Mouse (Mus musculus) urinary bladder, postnatal 36 days (tissue): ENCODE measurements at regions not wholly inside any gene's neighbourhood (a gene's known extent, or its start where the extent isn't known, plus 50 kb on each side); places are given as distances from the start of the nearest gene placed in this dataset.

Experiments used
- DNase-seq, 2 experiments: peaks; one replicate each; pipeline ENCODE4 v3.0.0; 2022; ENCODE audit warnings: low spot score in 2 of 2, mixed read lengths in 1 of 2

- no peak for DNase-seq
These were observed 130.7 kb downstream of the Cep170 start for GRCm38 (mm10) chr1:176683146-176683545.

DNA sequence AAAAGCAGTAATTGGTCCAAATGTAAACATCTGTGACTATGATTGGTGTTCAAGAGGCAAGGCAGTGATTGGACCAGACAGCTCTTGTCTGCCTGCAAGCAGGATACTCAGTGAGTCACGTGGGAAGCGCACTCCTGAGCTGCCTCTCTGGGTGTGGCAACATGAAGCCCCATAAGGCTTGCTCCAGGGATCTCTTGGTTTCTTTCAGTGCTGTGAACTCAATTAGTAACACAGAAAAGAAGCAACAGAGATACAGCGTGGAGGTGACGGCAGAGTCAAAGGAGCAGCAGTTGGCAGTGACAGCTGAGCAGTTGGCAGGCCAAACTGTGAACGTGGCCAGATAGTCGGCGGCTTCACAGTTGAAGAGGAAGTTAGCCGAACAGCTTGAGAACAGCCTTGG, 131.9 kb downstream of the Cep170 start:
- no peak for DNase-seq

GRCm38 (mm10) chr1:176675184-176675583, 138.7 kb downstream of the Cep170 start:
- no peak for DNase-seq

- DNase-seq = no peak
These were observed 142.8 kb downstream of the Cep170 start for GRCm38 (mm10) chr1:176671081-176671480.

GRCm38 (mm10) chr1:176667552-176668306, 146.1 kb downstream of the Cep170 start:
- no peak for DNase-seq

DNA sequence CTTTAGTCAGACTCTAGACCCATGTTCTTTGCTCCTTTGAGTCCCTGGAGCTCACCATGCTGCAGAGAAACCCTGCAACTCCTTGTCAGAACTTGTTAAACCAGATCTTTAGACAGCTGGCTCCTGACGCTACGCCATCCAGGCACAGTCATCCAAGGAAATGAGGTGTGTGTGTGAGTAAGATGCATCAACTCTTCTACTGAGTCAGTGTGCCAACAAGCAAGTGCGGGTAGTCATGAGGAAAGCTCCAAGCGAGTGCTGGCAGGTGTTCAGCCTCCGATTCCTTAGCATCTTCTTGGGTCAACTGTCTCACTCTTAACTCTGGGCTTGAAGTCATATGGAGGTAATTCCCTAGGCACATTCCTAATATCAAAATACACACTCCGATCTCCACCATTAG, 153.6 kb downstream of the Cep170 start:
- no peak for DNase-seq

- DNase-seq = no peak
These were observed 155.2 kb downstream of the Cep170 start for GRCm38 (mm10) chr1:176658639-176659038.

- DNase-seq = no peak
These were observed 158.2 kb downstream of the Cep170 start for GRCm38 (mm10) chr1:176655487-176656333.

DNA sequence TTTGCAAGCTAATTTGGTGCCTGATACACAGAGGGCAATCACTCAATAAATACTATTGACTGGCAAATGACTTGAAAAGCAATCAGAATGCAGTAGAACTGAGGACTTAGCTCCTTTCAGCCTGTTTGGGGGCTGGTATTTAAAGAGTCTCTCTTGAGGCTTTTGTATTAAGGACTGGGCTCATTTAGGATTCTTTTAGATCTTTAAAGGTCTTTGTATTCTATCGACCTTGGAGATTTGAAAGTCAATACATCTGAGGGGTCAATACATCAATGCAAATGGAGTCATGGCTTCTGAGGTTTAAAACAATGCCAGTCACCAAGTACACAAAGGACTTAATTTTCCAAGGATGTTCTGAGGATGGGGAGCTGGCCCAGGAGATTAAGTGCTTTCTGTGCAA, 169.6 kb downstream of the Cep170 start:
- no peak for DNase-seq

- no peak for DNase-seq
These were observed 190.7 kb downstream of the Cep170 start for GRCm38 (mm10) chr1:176623171-176623570.

GRCm38 (mm10) chr1:176622213-176622612, 191.7 kb downstream of the Cep170 start:
- no peak for DNase-seq

DNA sequence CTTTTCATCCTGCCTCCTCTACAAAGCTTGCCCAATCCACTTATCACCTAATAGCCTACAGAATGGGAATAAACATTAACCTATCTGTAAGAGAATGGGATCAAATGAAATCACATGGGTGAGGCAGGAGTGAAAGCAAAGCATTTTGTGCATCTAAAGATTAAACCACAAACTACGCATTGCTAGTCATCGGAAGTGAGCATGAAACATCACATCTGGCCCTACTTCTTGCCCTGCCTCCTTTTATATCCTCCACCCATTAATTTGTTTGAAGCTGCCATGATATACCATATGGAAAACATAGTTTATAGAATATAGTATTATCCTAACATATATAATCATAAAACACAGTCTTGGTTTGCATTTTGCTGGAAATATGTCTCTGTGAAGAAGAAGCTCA, 192.6 kb downstream of the Cep170 start:
- no peak for DNase-seq

DNA sequence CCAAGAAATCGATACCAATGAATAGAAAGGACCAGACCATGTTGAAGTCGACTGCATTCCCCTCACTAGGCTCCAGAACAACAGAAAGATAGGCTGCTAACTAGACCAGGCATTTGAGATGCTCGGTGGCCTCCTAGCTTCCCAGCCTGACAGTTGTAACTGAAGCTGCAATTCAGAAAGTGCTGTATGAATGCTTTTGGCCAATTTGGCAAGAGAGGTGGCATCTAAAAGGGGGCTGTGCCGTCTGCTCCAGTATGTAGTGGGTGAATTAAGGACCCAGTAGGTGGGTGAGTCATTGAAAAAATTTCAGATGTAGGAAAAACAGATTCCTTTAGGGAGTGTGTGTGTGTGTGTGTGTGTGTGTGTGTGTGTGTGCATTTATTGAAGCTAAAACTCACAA, 195.0 kb downstream of the Cep170 start:
- DNase-seq = no peak

- no peak for DNase-seq
These were observed 198.2 kb downstream of the Cep170 start for GRCm38 (mm10) chr1:176615673-176616072.

- no peak for DNase-seq
These were observed 219.6 kb downstream of the Cep170 start for GRCm38 (mm10) chr1:176594312-176594711.

DNA sequence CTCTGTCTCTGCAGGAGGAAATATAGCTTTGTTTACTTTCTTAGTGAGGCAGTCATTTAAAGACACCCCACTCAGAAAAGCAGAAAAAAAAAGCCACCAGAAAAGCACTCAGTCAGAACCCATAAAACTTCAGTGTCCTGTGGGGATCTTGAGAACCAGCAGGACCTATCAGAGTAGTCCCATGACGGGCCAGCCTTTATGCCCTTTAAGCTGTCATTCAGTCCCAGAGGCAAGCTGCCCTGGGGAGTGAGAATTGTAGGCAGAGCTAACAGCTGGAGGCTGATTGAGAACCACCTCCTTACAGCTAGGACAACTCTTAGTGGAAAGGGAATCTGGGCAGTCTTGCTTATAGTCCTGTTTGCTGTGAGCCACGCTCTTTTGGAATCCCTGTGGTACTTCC, 225.7 kb downstream of the Cep170 start:
- no peak for DNase-seq

DNA sequence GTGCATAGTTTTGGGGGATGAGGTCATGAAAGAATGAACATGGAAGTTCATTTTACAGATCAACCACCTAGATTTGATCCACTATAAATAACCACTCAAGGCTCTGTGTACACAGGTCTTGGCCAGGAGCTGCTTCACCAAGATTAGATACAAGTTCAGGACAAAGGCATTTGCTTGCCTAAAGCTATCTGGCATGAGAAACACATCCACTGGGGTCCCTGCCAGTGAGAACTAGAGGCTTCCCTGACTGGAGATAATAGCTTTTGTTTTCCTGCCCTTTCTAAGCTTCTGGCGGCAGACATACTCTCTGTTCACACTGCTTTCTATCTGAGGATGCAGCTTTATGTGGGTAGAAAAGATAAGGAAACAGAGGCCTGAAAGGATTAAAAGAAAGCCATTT, 240.2 kb downstream of the Cep170 start:
- DNase-seq = no peak

- no peak for DNase-seq
These were observed 255.1 kb downstream of the Cep170 start for GRCm38 (mm10) chr1:176558457-176559415.

DNA sequence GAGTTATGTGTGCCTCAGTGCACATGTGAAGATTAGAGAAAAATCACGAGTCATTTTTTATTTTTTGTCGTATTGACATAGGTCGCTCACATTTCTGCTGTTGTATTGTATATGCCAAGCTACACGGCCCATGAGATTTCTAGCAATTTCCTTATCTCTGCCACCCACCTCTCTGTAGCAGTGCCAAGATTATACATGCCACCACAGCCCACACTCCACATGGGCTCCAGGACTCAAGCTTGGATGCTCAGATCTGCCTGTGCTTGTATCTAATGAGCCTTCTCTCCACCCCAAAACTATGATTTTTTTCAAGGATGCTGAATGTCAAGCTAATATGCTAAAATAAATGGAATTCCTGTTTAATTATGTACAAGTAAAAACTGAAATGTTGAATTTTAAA, 259.3 kb upstream of the Pld5 start:
- DNase-seq = no peak

DNA sequence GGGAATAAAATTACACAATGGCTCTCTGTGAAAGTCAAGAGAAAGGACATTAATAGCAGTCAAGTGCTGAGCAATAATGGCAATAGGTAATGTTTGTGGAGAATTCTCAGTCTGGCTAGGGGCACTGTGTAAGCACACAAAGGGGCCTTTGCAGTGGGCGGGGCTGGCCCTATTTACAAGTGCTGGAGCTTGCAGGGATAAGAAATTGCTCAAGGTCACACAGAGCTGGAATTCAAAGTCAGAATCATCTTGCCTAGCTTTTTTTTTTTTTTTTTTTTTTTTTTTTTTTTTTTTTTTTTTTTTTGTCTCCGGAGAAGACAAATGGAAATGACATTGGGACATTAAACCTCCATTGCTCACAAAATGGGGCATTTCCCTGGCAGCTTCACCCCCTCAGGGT, 253.9 kb upstream of the Pld5 start:
- no peak for DNase-seq

- DNase-seq = no peak
These were observed 236.4 kb upstream of the Pld5 start for GRCm38 (mm10) chr1:176511467-176511866.

DNA sequence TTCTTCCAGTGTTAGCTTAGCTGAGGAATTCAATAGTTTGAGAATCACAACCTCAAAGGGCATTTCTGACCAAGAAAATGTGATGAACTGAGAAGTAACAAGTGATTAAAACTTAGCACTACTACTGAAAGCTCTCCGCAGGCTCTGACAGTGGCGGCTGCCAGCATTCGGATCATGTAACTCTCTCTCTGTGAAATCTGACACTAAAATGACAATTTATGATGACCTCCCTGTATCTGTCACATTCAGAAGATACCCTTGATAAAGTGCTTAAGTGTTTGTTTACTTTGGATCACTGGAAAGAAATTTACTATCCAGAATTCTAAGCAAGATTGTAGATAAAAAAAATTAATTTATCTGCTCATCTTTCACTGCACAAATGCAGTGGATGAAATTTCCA, 230.3 kb upstream of the Pld5 start:
- no peak for DNase-seq
